Mouse (Mus musculus): ENCODE data around the gene Slc44a1. TPM values are rescaled to one million over a fixed set of nuclear protein-coding genes. Genes with fewer than 3 reads are reported as not detected.

Gene Slc44a1
- polyA plus RNA-seq, 2 experiments from 2014 or later = 3.9 to 4.0 TPM

GRCm38 (mm10) chr4:53474109-53474508 is 33.9 kb downstream of the Slc44a1 start:
- no peak for ATAC-seq

GRCm38 (mm10) chr4:53475230-53475952 is 35.2 kb downstream of the Slc44a1 start:
- no peak for ATAC-seq

GRCm38 (mm10) chr4:53478644-53479043 is 38.4 kb downstream of the Slc44a1 start:
- no peak for ATAC-seq

GRCm38 (mm10) chr4:53487216-53488188 is 47.3 kb downstream of the Slc44a1 start:
- no peak for ATAC-seq

GRCm38 (mm10) chr4:53488803-53489202 is 48.6 kb downstream of the Slc44a1 start:
- ATAC-seq = no peak

- ATAC-seq = no peak
Measured at GRCm38 (mm10) chr4:53490371-53490770, 50.2 kb downstream of the Slc44a1 start.

- peak; percentile 75 for ATAC-seq
Measured at GRCm38 (mm10) chr4:53491269-53491668, 51.1 kb downstream of the Slc44a1 start.

- no peak for ATAC-seq
Measured at GRCm38 (mm10) chr4:53495646-53496045, 55.4 kb downstream of the Slc44a1 start.

- ATAC-seq = no peak
Measured at GRCm38 (mm10) chr4:53502764-53503163, 62.6 kb downstream of the Slc44a1 start.

GRCm38 (mm10) chr4:53512131-53512916 is 72.1 kb downstream of the Slc44a1 start:
- peak; percentile 36 for ATAC-seq

- ATAC-seq = peak; percentile 63
Measured at GRCm38 (mm10) chr4:53513276-53514081, 73.3 kb downstream of the Slc44a1 start.

GRCm38 (mm10) chr4:53516011-53516532 is 75.9 kb downstream of the Slc44a1 start:
- ATAC-seq = no peak

GRCm38 (mm10) chr4:53519429-53519828 is 79.2 kb downstream of the Slc44a1 start:
- no peak for ATAC-seq

GRCm38 (mm10) chr4:53521028-53521427 is 80.8 kb downstream of the Slc44a1 start:
- ATAC-seq = no peak

GRCm38 (mm10) chr4:53522655-53523054 is 82.4 kb downstream of the Slc44a1 start:
- no peak for ATAC-seq

- ATAC-seq = no peak
Measured at GRCm38 (mm10) chr4:53525503-53525902, 85.3 kb downstream of the Slc44a1 start.

GRCm38 (mm10) chr4:53525994-53526393 is 85.8 kb downstream of the Slc44a1 start:
- no peak for ATAC-seq

GRCm38 (mm10) chr4:53526446-53526845 is 86.2 kb downstream of the Slc44a1 start:
- no peak for ATAC-seq

- no peak for ATAC-seq
Measured at GRCm38 (mm10) chr4:53535795-53536194, 95.6 kb downstream of the Slc44a1 start.

- no peak for ATAC-seq
Measured at GRCm38 (mm10) chr4:53537101-53537500, 96.9 kb downstream of the Slc44a1 start.

GRCm38 (mm10) chr4:53537539-53537938 is 97.3 kb downstream of the Slc44a1 start:
- ATAC-seq = no peak

- no peak for ATAC-seq
Measured at GRCm38 (mm10) chr4:53538600-53538999, 98.4 kb downstream of the Slc44a1 start.

Data from activated CD4-positive, CD25-positive, alpha-beta regulatory T cell, adult 4 months (primary cell).